Mouse (Mus musculus) liver, adult 2 months (tissue): ENCODE results near the gene Hras.

Experiments used
- CTCF ChIP-seq: fragments of 200-500 bp; IDR thresholded peaks from 2 replicates; pipeline ENCODE4 v1.5.1; 2011; ENCODE audit warnings: low read depth, low read length, control low read depth
- POLR2A ChIP-seq: fragments of 200-500 bp; IDR thresholded peaks from 2 replicates; pipeline ENCODE4 v1.6.1; 2011; ENCODE audit warnings: low read length, control low read depth; ENCODE audit not compliant: insufficient read depth; ENCODE audit errors: extremely low read depth

DNA sequence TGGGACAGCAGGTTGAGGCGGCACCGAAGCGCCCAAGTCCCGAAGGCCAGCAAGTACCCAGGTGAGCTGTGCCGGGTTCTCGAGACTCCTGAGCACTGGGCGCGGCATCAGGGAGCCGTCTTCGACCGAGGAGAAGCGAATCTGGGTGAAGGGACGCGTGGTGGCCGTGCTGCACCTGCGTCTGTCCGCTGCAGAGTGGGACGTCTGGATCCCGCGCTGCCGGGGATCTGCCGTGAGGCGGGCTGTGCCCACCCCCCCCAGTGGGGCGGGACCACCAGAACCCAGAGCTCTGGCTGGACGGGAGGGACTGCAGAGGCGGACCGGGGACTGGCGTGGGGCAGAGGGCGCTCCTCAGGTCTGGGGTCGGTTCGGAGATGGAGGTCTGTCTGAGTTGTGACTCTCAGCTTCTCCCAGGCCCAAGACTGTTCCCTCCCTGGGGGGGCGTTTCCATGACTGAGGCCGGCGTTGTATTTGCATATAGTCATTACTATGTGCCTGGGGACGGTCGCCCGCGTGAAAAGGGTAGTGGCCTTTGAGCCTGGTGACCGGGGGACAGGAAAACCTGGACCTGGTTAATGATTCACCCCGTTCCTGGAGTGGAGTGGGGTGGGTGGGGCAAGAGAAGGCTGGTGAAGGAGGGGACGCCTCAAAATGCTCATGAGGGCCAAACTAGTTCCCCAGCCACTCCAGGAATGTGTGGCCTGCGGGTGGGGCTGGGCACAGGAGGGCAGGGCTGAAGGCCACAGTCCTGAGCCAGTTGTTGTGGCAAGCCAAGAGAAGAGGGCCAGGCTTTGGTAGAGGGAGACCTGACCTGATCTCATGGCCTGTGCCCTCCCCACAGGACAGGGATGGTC is 22.3 kb upstream of the Hras start:
- TF ChIP-seq CTCF (no peak), POLR2A (peak; percentile 50)
